Mouse (Mus musculus) spleen, adult 2 months (tissue): ENCODE results near the gene Cnnm3. TPM values are rescaled to one million over a fixed set of nuclear protein-coding genes. Genes with fewer than 3 reads are reported as not detected.

Experiments
- DNase-seq, 2 experiments: peaks; one replicate each; pipeline versions ENCODE4 v3.0.0 to v3.0.0-alpha.2; 2012 to 2021; ENCODE audit warnings: low spot score in 2 of 2, low read depth in 1 of 2
- H3K27ac ChIP-seq: fragments of 200-500 bp; 2 replicates; pipeline ENCODE4 v1.5.1; 2012; ENCODE audit warnings: low read length, inconsistent platforms; ENCODE audit not compliant: insufficient read depth
- H3K27me3 ChIP-seq: fragments of 200-500 bp; 2 replicates; pipeline ENCODE4 v1.6.1; 2012; ENCODE audit warnings: mild to moderate bottlenecking, moderate library complexity, low read length, inconsistent platforms; ENCODE audit not compliant: control insufficient read depth, insufficient read depth
- H3K36me3 ChIP-seq: fragments of 200-500 bp; 2 replicates; pipeline ENCODE4 v1.6.1; 2012; ENCODE audit warnings: mild to moderate bottlenecking, low read length, inconsistent platforms; ENCODE audit not compliant: control insufficient read depth, insufficient read depth
- H3K4me1 ChIP-seq: fragments of 200-500 bp; 2 replicates; pipeline ENCODE4 v1.6.1; 2011; ENCODE audit warnings: inconsistent platforms; ENCODE audit not compliant: control insufficient read depth, insufficient read depth, insufficient read length
- H3K4me3 ChIP-seq: fragments of 200-500 bp; 2 replicates; pipeline ENCODE4 v1.5.1; 2011; ENCODE audit warnings: mild to moderate bottlenecking, inconsistent platforms; ENCODE audit not compliant: insufficient read depth, insufficient read length; ENCODE audit errors: extremely low read depth
- CTCF ChIP-seq: fragments of 200-500 bp; IDR thresholded peaks from 2 replicates; pipeline ENCODE4 v1.5.1; 2011; ENCODE audit warnings: mild to moderate bottlenecking, inconsistent platforms; ENCODE audit not compliant: insufficient read depth, insufficient read length, insufficient replicate concordance; ENCODE audit errors: extremely low read depth
- POLR2A ChIP-seq: fragments of 200-500 bp; IDR thresholded peaks from 2 replicates; pipeline ENCODE4 v1.6.1; 2011; ENCODE audit warnings: low read depth, low read length, inconsistent platforms
- WGBS: fragments of 180-500 bp; shearing (Covaris S2); methylation state at CpG from one replicate; pipeline ENCODE4 v1.1.7; 2018; 5-methylcytosine and 5-hydroxymethylcytosine counted together
- polyA plus RNA-seq: library from polyadenylated mRNA; depleted of rRNA; stranded (reverse); fragments of >200 nt; gene quantifications from 2 replicates; pipeline ENCODE4 v1.2.3, GENCODE M21; 2012

Gene Cnnm3
- polyA plus RNA-seq, 1 experiment: 18.4 TPM

- peak in 1 of 2 experiments; percentile 65 for DNase-seq
- H3K36me3 ChIP-seq: no peaks in the 10 kb centered on the region
- H3K27me3 ChIP-seq: peaks cover 12% of the 10 kb centered on the region
- H3K4me1 ChIP-seq: peaks cover 7% of the 10 kb centered on the region
- TF ChIP-seq CTCF: peak; percentile 68; the same call in 1 of the 2 replicates
- no peak for TF ChIP-seq POLR2A
- peak overlapping the region; percentile 69 for H3K27ac ChIP-seq
- WGBS: 2% methylated on average over 52 of the region's 52 CpGs
- peak overlapping the region; percentile 68 for H3K4me3 ChIP-seq
Measured at GRCm38 (mm10) chr1:36556553-36557456, 45.1 kb downstream of the Cnnm3 start.

GRCm38 (mm10) chr1:36557457-36558011 lies 45.9 kb downstream of the Cnnm3 start:
- 1% methylated on average over 46 of the region's 48 CpGs for WGBS
- H3K4me3 ChIP-seq: peak overlapping the region; percentile 68
- peaks cover 12% of the 10 kb centered on the region for H3K27me3 ChIP-seq
- H3K27ac ChIP-seq: peak overlapping the region; percentile 78
- peak in 1 of 2 experiments; percentile 24 for DNase-seq
- no peaks in the 10 kb centered on the region for H3K36me3 ChIP-seq
- H3K4me1 ChIP-seq: peaks cover 7% of the 10 kb centered on the region
- no peak for TF ChIP-seq CTCF
- TF ChIP-seq POLR2A: no peak

- Histone ChIP-seq H3K4me3 (peak within 1 kb of the TSS; percentile 68), H3K27ac (peak within 1 kb of the TSS; percentile 78), H3K27me3 (peaks cover 12% of the 10 kb centered on the region), H3K4me1 (peaks cover 7% of the 10 kb centered on the region), H3K36me3 (no peaks in the 10 kb centered on the region)
- WGBS: 3% methylated on average over 69 of the region's 69 CpGs
- TF ChIP-seq POLR2A (no peak), CTCF (no peak)
- DNase-seq: peak in 1 of 2 experiments; percentile 34
Measured at GRCm38 (mm10) chr1:36558031-36558993, 46.6 kb downstream of the Cnnm3 start, which contains the start of gene Sema4c. Gene Sema4c, minus strand, starts transcription at chr1:36558349.

GRCm38 (mm10) chr1:36559256-36559655 lies 47.6 kb downstream of the Cnnm3 start:
- peaks cover 12% of the 10 kb centered on the region for H3K27me3 ChIP-seq
- peaks cover 7% of the 10 kb centered on the region for H3K4me1 ChIP-seq
- no peak for DNase-seq
- H3K4me3 ChIP-seq: no peak overlapping the region
- H3K36me3 ChIP-seq: no peaks in the 10 kb centered on the region
- H3K27ac ChIP-seq: no peak overlapping the region
- WGBS: 54% methylated on average over 4 of the region's 4 CpGs
- TF ChIP-seq CTCF (no peak), POLR2A (no peak)

GRCm38 (mm10) chr1:36559888-36560287 lies 48.2 kb downstream of the Cnnm3 start:
- no peak overlapping the region for H3K4me3 ChIP-seq
- no peaks in the 10 kb centered on the region for H3K36me3 ChIP-seq
- TF ChIP-seq POLR2A: no peak
- TF ChIP-seq CTCF: no peak
- DNase-seq: no peak
- H3K4me1 ChIP-seq: peaks cover 7% of the 10 kb centered on the region
- 30% methylated on average over 5 of the region's 5 CpGs for WGBS
- H3K27me3 ChIP-seq: peaks cover 12% of the 10 kb centered on the region
- H3K27ac ChIP-seq: no peak overlapping the region

- H3K4me3 ChIP-seq: no peak overlapping the region
- 82% methylated on average over 6 of the region's 6 CpGs for WGBS
- no peak for TF ChIP-seq POLR2A
- H3K4me1 ChIP-seq: peaks cover 7% of the 10 kb centered on the region
- H3K27ac ChIP-seq: no peak overlapping the region
- no peaks in the 10 kb centered on the region for H3K36me3 ChIP-seq
- no peak for DNase-seq
- H3K27me3 ChIP-seq: peaks cover 12% of the 10 kb centered on the region
Measured at GRCm38 (mm10) chr1:36560903-36561302, 49.2 kb downstream of the Cnnm3 start.
